Mouse (Mus musculus) stomach, embryonic 14.5 days (tissue): ENCODE measurements around the gene Fbxl21. TPM values are rescaled to one million over a fixed set of nuclear protein-coding genes. Genes with fewer than 3 reads are reported as not detected.

Source experiments
- ATAC-seq: fragments of 200-750 bp; cut with Nextera tagmentation; 2 replicates; pipeline ENCODE4 v1.8.0; 2017; ENCODE audit warnings: low read depth, moderate TSS enrichment; ENCODE audit not compliant: insufficient number of reproducible peaks, insufficient read depth, low FRiP score
- H3K27ac ChIP-seq: fragments of 300-500 bp; sonication (generic); 2 replicates; pipeline ENCODE4 v1.5.1; 2014; ENCODE audit warnings: mild to moderate bottlenecking, low read length, moderate library complexity, mixed read lengths
- H3K27me3 ChIP-seq: fragments of 300-500 bp; sonication (generic); 2 replicates; pipeline ENCODE4 v1.6.1; 2014; ENCODE audit warnings: low read length, control low read depth, mixed read lengths; ENCODE audit not compliant: control insufficient read depth, insufficient read depth
- H3K36me3 ChIP-seq: fragments of 300-500 bp; sonication (generic); 2 replicates; pipeline ENCODE4 v1.6.1; 2014; ENCODE audit warnings: mild to moderate bottlenecking, control low read depth, low read length, moderate library complexity, mixed read lengths; ENCODE audit not compliant: control insufficient read depth, insufficient read depth
- H3K4me1 ChIP-seq: fragments of 300-500 bp; sonication (generic); 2 replicates; pipeline ENCODE4 v1.6.1; 2014; ENCODE audit warnings: low read length, control low read depth, mixed read lengths; ENCODE audit not compliant: control insufficient read depth, insufficient read depth
- H3K4me2 ChIP-seq: fragments of 300-500 bp; sonication (generic); replicated peaks from 2 replicates; pipeline ENCODE4 v1.6.1; 2014; ENCODE audit warnings: low read depth, low read length, control low read depth
- H3K4me3 ChIP-seq: fragments of 300-500 bp; sonication (generic); 2 replicates; pipeline ENCODE4 v1.5.1; 2014; ENCODE audit warnings: low read depth, low read length, control low read depth
- H3K9ac ChIP-seq: fragments of 300-500 bp; sonication (generic); replicated peaks from 2 replicates; pipeline ENCODE4 v1.6.1; 2014; ENCODE audit warnings: low read depth, mild to moderate bottlenecking, control low read depth, low read length, moderate library complexity, mixed read lengths
- H3K9me3 ChIP-seq: fragments of 300-500 bp; sonication (generic); 2 replicates; pipeline ENCODE4 v1.6.1; 2016; ENCODE audit warnings: low read depth, low read length, control low read depth; ENCODE audit not compliant: control insufficient read depth
- WGBS: fragments of 180-500 bp; shearing (Covaris S2); extraction: QIAGEN DNeasy Blood & Tissue Kit; methylation state at CpG from one replicate; pipeline ENCODE4 v1.1.7; 2014; 5-methylcytosine and 5-hydroxymethylcytosine counted together
- polyA plus RNA-seq: library from polyadenylated mRNA; unstranded; fragments of >200 nt; fragmentation: Nextera tagmentation; extraction: Ambion mirVana; gene quantifications from 2 replicates; pipeline ENCODE4 v1.2.1, GENCODE M21; 2014

Gene Fbxl21
- 2.5 and 3.2 TPM in 2 replicates for polyA plus RNA-seq

DNA sequence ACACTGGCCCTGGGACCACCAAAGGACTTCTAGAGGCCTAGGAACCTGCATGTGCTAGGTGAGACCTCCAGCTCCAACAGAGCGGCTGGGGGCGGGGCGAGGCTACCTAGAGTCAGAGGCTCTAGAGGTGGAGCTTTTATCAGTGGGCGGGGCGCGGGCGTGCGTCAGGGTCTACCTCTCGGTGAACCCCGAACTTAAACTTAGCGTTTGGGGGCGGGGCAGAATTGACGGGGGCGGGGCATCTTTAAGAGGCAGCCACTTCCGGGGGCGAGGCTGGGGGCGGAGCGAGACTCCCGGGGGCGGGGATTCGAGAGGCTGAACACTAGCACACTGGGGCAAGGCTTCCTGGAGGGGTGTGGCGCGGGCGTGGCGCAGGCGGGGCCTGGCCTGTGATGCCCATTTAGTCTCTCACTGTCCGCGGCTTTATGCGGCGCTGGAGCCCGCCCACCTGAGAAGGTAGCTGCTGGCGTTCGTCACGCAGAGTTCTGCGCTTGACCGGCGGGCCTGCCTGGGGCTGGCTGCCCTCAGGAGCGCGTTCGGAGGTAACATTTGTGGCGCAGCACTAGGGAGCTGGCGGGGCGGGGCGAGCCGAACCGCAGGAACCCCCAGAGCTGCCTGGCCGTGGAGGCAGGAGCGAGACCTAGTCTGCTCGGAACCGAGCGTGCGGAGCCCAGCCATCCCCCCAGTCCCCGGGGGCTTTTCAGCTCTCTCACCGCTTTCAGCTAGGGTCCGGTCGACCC is at the start of gene Fbxl21:
Gene Fbxl21 (plus strand): TSS at position 392 of the 740 bp plus-strand sequence.
- no peak within 1 kb of the TSS; the same call in 1 of the 2 replicates for H3K27ac ChIP-seq
- peak within 1 kb of the TSS; percentile 54 for H3K4me3 ChIP-seq
- peak within 1 kb of the TSS; percentile 43 for H3K9ac ChIP-seq
- H3K36me3 ChIP-seq = no peaks in the 10 kb centered on the region
- peak within 1 kb of the TSS; percentile 66 for H3K4me2 ChIP-seq
- H3K9me3 ChIP-seq = no peaks in the 10 kb centered on the region
- under 1% methylated on average over 56 of the region's 56 CpGs for WGBS
- ATAC-seq = peak; percentile 99
- no peaks in the 10 kb centered on the region for H3K27me3 ChIP-seq
- H3K4me1 ChIP-seq = no peaks in the 10 kb centered on the region

DNA sequence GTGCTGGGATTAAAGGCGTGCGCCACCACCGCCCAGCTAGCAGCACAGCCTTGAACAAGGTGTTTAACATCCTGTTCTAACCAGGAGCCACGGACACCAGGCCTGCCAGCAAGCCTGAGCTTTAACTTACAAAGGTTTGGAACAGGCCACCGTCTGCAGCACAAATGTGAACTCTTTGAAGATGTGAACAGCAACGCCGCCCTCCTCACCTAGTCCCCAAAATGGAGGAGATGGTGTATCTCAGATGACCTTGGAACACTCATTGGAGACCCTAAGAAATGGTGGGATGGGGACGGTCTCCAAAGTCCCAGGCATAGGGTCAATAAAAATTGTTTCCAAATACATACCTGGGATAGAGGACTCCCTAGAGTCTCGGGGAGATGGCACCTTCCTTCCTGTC is 49.6 kb upstream of the Fbxl21 start:
- Histone ChIP-seq H3K4me1 (peaks cover 2% of the 10 kb centered on the region; the same call in 1 of the 2 replicates), H3K27me3 (no peaks in the 10 kb centered on the region), H3K9me3 (no peaks in the 10 kb centered on the region), H3K4me2 (no peak overlapping the region), H3K9ac (no peak overlapping the region), H3K36me3 (no peaks in the 10 kb centered on the region), H3K4me3 (no peak overlapping the region), H3K27ac (no peak overlapping the region)
- WGBS = 90% methylated on average over 9 of the region's 9 CpGs
- no peak for ATAC-seq

DNA sequence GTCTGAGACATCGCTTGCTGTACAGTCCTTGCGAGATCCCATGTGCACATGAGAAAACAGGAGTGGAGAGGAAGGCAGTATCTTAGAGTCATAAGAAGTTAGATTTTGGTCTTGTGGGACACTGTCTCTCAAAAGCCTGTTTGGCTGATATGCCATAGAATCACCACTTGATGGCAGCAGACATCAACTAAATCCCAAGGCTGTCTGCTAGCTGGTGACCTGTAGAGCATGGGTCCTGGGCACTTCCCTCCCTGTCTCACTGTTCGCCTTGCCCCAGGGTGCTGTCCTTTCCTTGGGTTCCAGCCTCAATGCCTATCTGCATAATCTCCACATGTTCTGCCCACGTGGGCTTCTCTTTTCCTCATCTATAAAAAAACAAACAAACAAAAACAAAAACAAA is 46.9 kb upstream of the Fbxl21 start:
- Histone ChIP-seq H3K36me3 (no peaks in the 10 kb centered on the region), H3K9ac (no peak overlapping the region), H3K27me3 (no peaks in the 10 kb centered on the region), H3K27ac (no peak overlapping the region), H3K4me3 (no peak overlapping the region), H3K4me2 (no peak overlapping the region), H3K4me1 (peaks cover 2% of the 10 kb centered on the region; the same call in 1 of the 2 replicates), H3K9me3 (no peaks in the 10 kb centered on the region)
- WGBS = 28% methylated on average over 4 of the region's 4 CpGs
- no peak for ATAC-seq

DNA sequence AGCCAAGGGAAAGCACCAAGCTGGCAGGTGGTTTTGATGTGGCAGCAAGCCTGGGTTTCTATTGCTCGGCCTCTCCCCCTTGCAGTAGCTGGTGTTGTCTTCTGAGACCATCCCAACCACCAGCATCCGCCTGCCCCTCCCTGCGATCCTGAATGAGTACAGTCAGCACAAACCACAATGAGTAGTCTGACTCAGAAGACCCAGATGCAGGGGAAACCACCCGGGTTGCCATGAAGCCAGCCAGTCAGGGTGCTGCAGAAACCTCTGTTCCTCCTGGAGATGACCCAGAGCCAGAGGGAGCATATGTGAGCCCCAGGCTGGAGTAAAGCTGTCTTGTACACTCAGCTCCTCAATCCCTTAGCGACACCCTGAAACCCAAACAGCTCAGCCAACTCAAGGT is 45.5 kb upstream of the Fbxl21 start:
- H3K4me2 ChIP-seq = no peak overlapping the region
- no peak overlapping the region for H3K9ac ChIP-seq
- H3K36me3 ChIP-seq = no peaks in the 10 kb centered on the region
- H3K9me3 ChIP-seq = no peaks in the 10 kb centered on the region
- WGBS = 72% methylated on average over 5 of the region's 5 CpGs
- ATAC-seq = no peak
- no peaks in the 10 kb centered on the region for H3K27me3 ChIP-seq
- no peak overlapping the region for H3K27ac ChIP-seq
- 0 out of 2 replicates have a peak, but pooled peaks cover 2% of the 10 kb centered on the region for H3K4me1 ChIP-seq
- no peak overlapping the region for H3K4me3 ChIP-seq

DNA sequence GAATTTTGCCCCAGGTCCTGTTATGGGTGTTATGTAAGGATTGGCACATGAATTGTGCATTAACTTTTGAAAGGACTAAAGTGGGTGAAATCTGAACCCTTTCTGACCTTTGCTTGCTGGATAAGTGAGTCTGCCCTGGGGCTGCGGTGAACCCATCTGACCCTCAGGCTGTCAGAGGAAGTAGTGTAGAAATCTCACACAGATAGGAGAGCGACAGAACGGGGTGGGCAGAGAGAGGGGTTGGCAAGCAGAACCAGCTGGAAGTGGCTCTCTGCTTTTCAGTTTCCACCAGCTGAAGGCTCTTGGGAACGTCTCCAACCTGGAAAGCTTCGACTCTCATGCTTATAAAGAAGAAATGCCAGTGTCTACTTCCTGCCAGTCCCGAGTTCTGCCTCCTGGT is 45.0 kb upstream of the Fbxl21 start:
- Histone ChIP-seq H3K4me2 (no peak overlapping the region), H3K9me3 (no peaks in the 10 kb centered on the region), H3K27ac (no peak overlapping the region), H3K36me3 (no peaks in the 10 kb centered on the region), H3K9ac (no peak overlapping the region), H3K4me3 (no peak overlapping the region), H3K27me3 (no peaks in the 10 kb centered on the region), H3K4me1 (no peaks in the 10 kb centered on the region)
- 33% methylated on average over 6 of the region's 6 CpGs for WGBS
- ATAC-seq = no peak

DNA sequence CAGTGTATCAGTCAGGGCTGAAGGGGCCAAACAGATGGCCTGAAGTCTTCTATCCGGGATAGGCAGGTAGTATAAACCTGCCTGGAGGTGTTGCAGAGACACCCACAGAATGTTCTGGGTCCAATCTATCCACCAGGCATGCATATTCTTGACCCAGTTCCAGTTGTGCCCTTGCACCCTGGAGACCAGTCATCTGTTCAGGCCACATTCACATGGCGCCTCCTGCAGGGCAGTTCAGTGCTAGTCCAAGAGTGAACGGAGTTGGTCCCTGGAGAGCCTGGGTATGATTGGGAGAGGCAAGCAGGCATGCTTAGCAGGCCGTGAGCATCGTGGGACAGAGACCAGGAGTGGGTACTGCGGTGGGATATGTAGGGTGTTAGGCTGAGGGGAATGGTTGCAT is 44.2 kb upstream of the Fbxl21 start:
- WGBS = 87% methylated on average over 6 of the region's 6 CpGs
- H3K9ac ChIP-seq = no peak overlapping the region
- no peaks in the 10 kb centered on the region for H3K36me3 ChIP-seq
- no peak overlapping the region for H3K4me3 ChIP-seq
- no peaks in the 10 kb centered on the region for H3K27me3 ChIP-seq
- no peak overlapping the region for H3K4me2 ChIP-seq
- no peaks in the 10 kb centered on the region for H3K4me1 ChIP-seq
- H3K27ac ChIP-seq = no peak overlapping the region
- ATAC-seq = no peak
- no peaks in the 10 kb centered on the region for H3K9me3 ChIP-seq

DNA sequence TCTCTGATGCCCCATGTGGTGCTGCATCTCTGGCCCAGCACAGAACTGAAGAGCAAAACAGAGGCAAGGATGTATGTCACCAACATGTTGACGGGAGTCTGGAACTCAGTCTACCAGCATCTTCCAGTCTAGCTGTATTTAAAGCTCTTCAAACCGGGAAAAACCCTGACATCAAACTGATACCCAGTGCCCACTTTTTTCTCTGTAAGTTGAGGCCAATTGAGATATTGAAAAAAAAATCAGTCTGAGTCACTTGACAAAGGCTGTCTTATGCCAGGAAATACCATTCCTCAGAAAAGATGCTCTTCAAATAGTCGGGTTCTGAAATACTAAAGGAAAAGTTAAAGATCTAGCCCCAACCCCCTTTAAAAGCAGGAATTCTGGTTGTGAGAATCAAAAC is 40.1 kb upstream of the Fbxl21 start, which contains the start of gene Il9:
Gene Il9 (minus strand): TSS at position 101 of the 400 bp plus-strand sequence.
- no peak within 1 kb of the TSS for H3K4me3 ChIP-seq
- H3K27ac ChIP-seq = no peak within 1 kb of the TSS
- no peaks in the 10 kb centered on the region for H3K27me3 ChIP-seq
- no peak for ATAC-seq
- no peak within 1 kb of the TSS for H3K9ac ChIP-seq
- H3K9me3 ChIP-seq = no peaks in the 10 kb centered on the region
- WGBS = 81% methylated on average over 3 of the region's 3 CpGs
- no peak within 1 kb of the TSS for H3K4me2 ChIP-seq
- H3K4me1 ChIP-seq = no peaks in the 10 kb centered on the region
- no peaks in the 10 kb centered on the region for H3K36me3 ChIP-seq

DNA sequence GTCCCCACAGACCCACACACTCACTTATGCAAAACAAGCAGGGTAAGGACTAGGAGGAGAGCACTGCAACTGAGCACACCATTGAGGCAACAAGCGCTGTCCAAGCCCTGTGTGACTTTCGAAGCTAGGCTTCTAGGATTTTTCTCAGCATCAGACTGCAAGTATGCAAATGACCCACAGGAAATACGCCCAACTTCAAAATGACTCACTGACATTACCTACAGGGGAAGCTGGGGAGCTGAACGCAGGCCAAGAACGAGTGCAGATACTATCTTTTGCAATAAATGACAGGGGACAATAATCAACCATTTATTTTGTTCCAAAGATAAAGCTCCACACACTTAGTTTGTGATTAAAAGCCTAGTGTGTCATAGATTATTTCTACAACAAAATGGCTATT is 34.3 kb upstream of the Fbxl21 start:
- H3K27ac ChIP-seq = no peak overlapping the region
- no peaks in the 10 kb centered on the region for H3K36me3 ChIP-seq
- 58% methylated on average over 5 of the region's 5 CpGs for WGBS
- H3K27me3 ChIP-seq = no peaks in the 10 kb centered on the region
- no peak overlapping the region for H3K4me2 ChIP-seq
- no peak overlapping the region for H3K4me3 ChIP-seq
- no peak overlapping the region for H3K9ac ChIP-seq
- no peak for ATAC-seq
- no peaks in the 10 kb centered on the region for H3K9me3 ChIP-seq
- no peaks in the 10 kb centered on the region for H3K4me1 ChIP-seq

DNA sequence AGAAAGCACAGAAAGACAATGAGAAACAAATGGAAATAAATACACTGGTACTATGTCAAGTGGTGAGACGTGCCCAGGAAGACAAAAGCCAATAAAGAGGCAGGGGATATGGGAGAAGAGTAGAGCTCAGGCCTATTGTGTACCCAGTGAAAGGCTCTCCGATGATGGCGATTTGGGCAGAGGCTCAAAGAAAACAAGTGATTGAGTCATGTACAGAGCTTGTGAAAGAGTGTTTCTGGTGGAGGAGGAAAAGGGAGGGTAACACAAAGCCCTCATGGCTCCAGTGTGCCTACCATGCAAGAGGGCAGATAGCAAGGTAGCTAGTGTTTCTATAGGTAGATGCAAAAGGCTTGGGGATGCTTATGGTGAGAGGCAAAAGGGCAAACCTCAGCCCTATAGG is 27.8 kb upstream of the Fbxl21 start:
- Histone ChIP-seq H3K4me3 (no peak overlapping the region), H3K9me3 (no peaks in the 10 kb centered on the region), H3K4me2 (no peak overlapping the region), H3K9ac (no peak overlapping the region), H3K36me3 (no peaks in the 10 kb centered on the region), H3K27me3 (no peaks in the 10 kb centered on the region), H3K4me1 (no peaks in the 10 kb centered on the region), H3K27ac (no peak overlapping the region)
- 72% methylated on average over 3 of the region's 3 CpGs for WGBS
- no peak for ATAC-seq
